Mouse (Mus musculus): Measurements from ENCODE around the gene Kpna6. TPM values are rescaled to one million over a fixed set of nuclear protein-coding genes. Genes with fewer than 3 reads are reported as not detected.

Gene Kpna6
- polyA plus RNA-seq, 1 experiment from 2014 or later = 6.9 TPM

GRCm38 (mm10) chr4:129697191-129697590 lies 24.6 kb upstream of the Kpna6 start:
- Histone ChIP-seq H3K9ac (ENCODE audit: low read depth, low read length) (peak overlapping the region; percentile 75), H3K4me2 (ENCODE audit: low read depth, low read length) (peak overlapping the region; percentile 91), H3K9me3 (replicated peaks; ENCODE audit: control insufficient read depth, low read length) (no peaks in the 10 kb centered on the region), H3K27ac (ENCODE audit: low read length) (no peak overlapping the region), H3K27me3 (ENCODE audit: control insufficient read depth, insufficient read depth, low read depth, low read length) (no peaks in the 10 kb centered on the region), H3K4me1 (ENCODE audit: control insufficient read depth, low read depth, low read length) (peaks cover 18% of the 10 kb centered on the region), H3K4me3 (ENCODE audit: low read depth, low read length) (peak overlapping the region; percentile 77), H3K36me3 (ENCODE audit: control insufficient read depth, insufficient read depth) (no peaks in the 10 kb centered on the region)
- 72% methylated on average over 7 of the region's 7 CpGs for WGBS (ENCODE audit: insufficient replicate concordance)
- ATAC-seq (ENCODE audit: low read depth) = no peak

- Histone ChIP-seq H3K27me3 (ENCODE audit: control insufficient read depth, insufficient read depth, low read depth, low read length) (no peaks in the 10 kb centered on the region), H3K4me2 (ENCODE audit: low read depth, low read length) (peak within 1 kb of the TSS; percentile 91), H3K4me3 (ENCODE audit: low read depth, low read length) (peak within 1 kb of the TSS; percentile 77), H3K9ac (ENCODE audit: low read depth, low read length) (peak within 1 kb of the TSS; percentile 75), H3K36me3 (ENCODE audit: control insufficient read depth, insufficient read depth) (no peaks in the 10 kb centered on the region), H3K27ac (ENCODE audit: low read length) (peak within 1 kb of the TSS; percentile 77), H3K4me1 (ENCODE audit: control insufficient read depth, low read depth, low read length) (peaks cover 14% of the 10 kb centered on the region), H3K9me3 (replicated peaks; ENCODE audit: control insufficient read depth, low read length) (no peaks in the 10 kb centered on the region)
- under 1% methylated on average over 55 of the region's 57 CpGs for WGBS (ENCODE audit: insufficient replicate concordance)
- ATAC-seq (ENCODE audit: low read depth) = peak; percentile 92
Measured at GRCm38 (mm10) chr4:129696158-129696985, 23.8 kb upstream of the Kpna6 start, which contains the start of gene Tmem39b. Gene Tmem39b (minus strand): TSS chr4:129696838.

- peak overlapping the region; percentile 77 for H3K4me3 ChIP-seq (ENCODE audit: low read depth, low read length)
- H3K27ac ChIP-seq (ENCODE audit: low read length) = peak overlapping the region; percentile 77; the same call in 1 of the 2 replicates
- H3K36me3 ChIP-seq (ENCODE audit: control insufficient read depth, insufficient read depth) = no peaks in the 10 kb centered on the region
- H3K4me1 ChIP-seq (ENCODE audit: control insufficient read depth, low read depth, low read length) = peaks cover 14% of the 10 kb centered on the region
- H3K4me2 ChIP-seq (ENCODE audit: low read depth, low read length) = peak overlapping the region; percentile 91
- H3K27me3 ChIP-seq (ENCODE audit: control insufficient read depth, insufficient read depth, low read depth, low read length) = no peaks in the 10 kb centered on the region
- no peaks in the 10 kb centered on the region for H3K9me3 ChIP-seq (replicated peaks; ENCODE audit: control insufficient read depth, low read length)
- H3K9ac ChIP-seq (ENCODE audit: low read depth, low read length) = peak overlapping the region; percentile 75
- WGBS (ENCODE audit: insufficient replicate concordance) = 18% methylated on average over 6 of the region's 6 CpGs
- ATAC-seq (ENCODE audit: low read depth) = no peak
Measured at GRCm38 (mm10) chr4:129695815-129696157, 23.2 kb upstream of the Kpna6 start.

GRCm38 (mm10) chr4:129684531-129684930 lies 12.0 kb upstream of the Kpna6 start:
- WGBS (ENCODE audit: insufficient replicate concordance) = 79% methylated on average over 6 of the region's 6 CpGs
- Histone ChIP-seq H3K4me3 (ENCODE audit: low read depth, low read length) (no peak overlapping the region), H3K9me3 (replicated peaks; ENCODE audit: control insufficient read depth, low read length) (no peaks in the 10 kb centered on the region), H3K4me1 (ENCODE audit: control insufficient read depth, low read depth, low read length) (no peaks in the 10 kb centered on the region), H3K9ac (ENCODE audit: low read depth, low read length) (no peak overlapping the region), H3K27ac (ENCODE audit: low read length) (no peak overlapping the region), H3K4me2 (ENCODE audit: low read depth, low read length) (no peak overlapping the region), H3K36me3 (ENCODE audit: control insufficient read depth, insufficient read depth) (no peaks in the 10 kb centered on the region), H3K27me3 (ENCODE audit: control insufficient read depth, insufficient read depth, low read depth, low read length) (no peaks in the 10 kb centered on the region)
- ATAC-seq (ENCODE audit: low read depth) = no peak

- no peaks in the 10 kb centered on the region for H3K4me1 ChIP-seq (ENCODE audit: control insufficient read depth, low read depth, low read length)
- H3K27ac ChIP-seq (ENCODE audit: low read length) = no peak overlapping the region
- no peaks in the 10 kb centered on the region for H3K36me3 ChIP-seq (ENCODE audit: control insufficient read depth, insufficient read depth)
Measured at GRCm38 (mm10) chr4:129683901-129684493, 11.4 kb upstream of the Kpna6 start.

GRCm38 (mm10) chr4:129681837-129682236 lies 9.3 kb upstream of the Kpna6 start:
- no peaks in the 10 kb centered on the region for H3K36me3 ChIP-seq (ENCODE audit: control insufficient read depth, insufficient read depth)
- no peak overlapping the region for H3K4me2 ChIP-seq (ENCODE audit: low read depth, low read length)
- 88% methylated on average over 11 of the region's 11 CpGs for WGBS (ENCODE audit: insufficient replicate concordance)
- no peaks in the 10 kb centered on the region for H3K27me3 ChIP-seq (ENCODE audit: control insufficient read depth, insufficient read depth, low read depth, low read length)
- no peak for ATAC-seq (ENCODE audit: low read depth)
- H3K9me3 ChIP-seq (replicated peaks; ENCODE audit: control insufficient read depth, low read length) = no peaks in the 10 kb centered on the region
- no peaks in the 10 kb centered on the region for H3K4me1 ChIP-seq (ENCODE audit: control insufficient read depth, low read depth, low read length)
- no peak overlapping the region for H3K9ac ChIP-seq (ENCODE audit: low read depth, low read length)
- H3K4me3 ChIP-seq (ENCODE audit: low read depth, low read length) = no peak overlapping the region
- no peak overlapping the region for H3K27ac ChIP-seq (ENCODE audit: low read length)

More at GRCm38 (mm10) chr4:129683901-129684493, 11.4 kb upstream of the Kpna6 start:
- Histone ChIP-seq H3K4me3 (ENCODE audit: low read depth, low read length) (no peak overlapping the region), H3K9ac (ENCODE audit: low read depth, low read length) (no peak overlapping the region), H3K9me3 (replicated peaks; ENCODE audit: control insufficient read depth, low read length) (no peaks in the 10 kb centered on the region), H3K27me3 (ENCODE audit: control insufficient read depth, insufficient read depth, low read depth, low read length) (no peaks in the 10 kb centered on the region), H3K4me2 (ENCODE audit: low read depth, low read length) (no peak overlapping the region)
- no peak for ATAC-seq (ENCODE audit: low read depth)
- 73% methylated on average over 11 of the region's 11 CpGs for WGBS (ENCODE audit: insufficient replicate concordance)

GRCm38 (mm10) chr4:129672878-129673449 lies 397 bp upstream of the Kpna6 start:
- 2% methylated on average over 10 of the region's 10 CpGs for WGBS (ENCODE audit: insufficient replicate concordance)
- ATAC-seq (ENCODE audit: low read depth) = peak; percentile 9; the same call in 1 of the 2 replicates
- Histone ChIP-seq H3K4me2 (ENCODE audit: low read depth, low read length) (peak overlapping the region; percentile 94), H3K9ac (ENCODE audit: low read depth, low read length) (peak overlapping the region; percentile 95), H3K36me3 (ENCODE audit: control insufficient read depth, insufficient read depth) (no peaks in the 10 kb centered on the region), H3K27me3 (ENCODE audit: control insufficient read depth, insufficient read depth, low read depth, low read length) (no peaks in the 10 kb centered on the region), H3K4me1 (ENCODE audit: control insufficient read depth, low read depth, low read length) (peaks cover 15% of the 10 kb centered on the region), H3K27ac (ENCODE audit: low read length) (peak overlapping the region; percentile 92), H3K9me3 (replicated peaks; ENCODE audit: control insufficient read depth, low read length) (no peaks in the 10 kb centered on the region), H3K4me3 (ENCODE audit: low read depth, low read length) (peak overlapping the region; percentile 93)

GRCm38 (mm10) chr4:129671491-129672082 lies 980 bp downstream of the Kpna6 start:
- peak; percentile 70 for ATAC-seq (ENCODE audit: low read depth)
- Histone ChIP-seq H3K27me3 (ENCODE audit: control insufficient read depth, insufficient read depth, low read depth, low read length) (no peaks in the 10 kb centered on the region), H3K4me2 (ENCODE audit: low read depth, low read length) (peak overlapping the region; percentile 94), H3K27ac (ENCODE audit: low read length) (peak overlapping the region; percentile 92), H3K4me3 (ENCODE audit: low read depth, low read length) (peak overlapping the region; percentile 93), H3K4me1 (ENCODE audit: control insufficient read depth, low read depth, low read length) (peaks cover 15% of the 10 kb centered on the region), H3K9me3 (replicated peaks; ENCODE audit: control insufficient read depth, low read length) (no peaks in the 10 kb centered on the region), H3K9ac (ENCODE audit: low read depth, low read length) (peak overlapping the region; percentile 95), H3K36me3 (ENCODE audit: control insufficient read depth, insufficient read depth) (no peaks in the 10 kb centered on the region)
- WGBS (ENCODE audit: insufficient replicate concordance) = 5% methylated on average over 12 of the region's 12 CpGs
